Mouse (Mus musculus): Measurements from ENCODE around the gene Sprtn.
A peak's percentile ranks its signal among the peaks of the same experiment; 100 is the strongest.

Gene Sprtn

GRCm38 (mm10) chr8:124947865-124948732, 50.4 kb downstream of the Sprtn start:
- no peak for DNase-seq (ENCODE audit: low spot score)

DNA sequence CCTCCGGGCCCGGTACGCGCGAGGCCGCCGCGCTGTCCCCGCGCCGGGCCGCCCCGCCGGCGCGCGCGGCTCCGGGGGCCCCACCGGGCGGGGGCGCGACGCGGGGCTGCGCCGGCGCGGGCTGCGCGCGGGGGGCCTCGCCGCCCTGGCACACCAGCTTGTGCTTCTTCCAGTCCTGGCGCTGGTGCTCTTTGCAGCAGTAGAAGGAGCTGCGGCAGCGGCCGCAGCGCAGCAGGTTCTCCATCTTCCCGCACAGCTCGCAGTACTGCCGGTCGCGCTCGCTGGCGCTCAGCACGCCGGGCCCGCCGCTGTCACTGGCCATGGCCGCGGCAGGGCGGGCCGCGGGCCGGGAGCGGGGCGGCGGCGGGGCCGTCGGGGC, 51.0 kb downstream of the Sprtn start:
- DNase-seq (ENCODE audit: low spot score) = no peak

DNA sequence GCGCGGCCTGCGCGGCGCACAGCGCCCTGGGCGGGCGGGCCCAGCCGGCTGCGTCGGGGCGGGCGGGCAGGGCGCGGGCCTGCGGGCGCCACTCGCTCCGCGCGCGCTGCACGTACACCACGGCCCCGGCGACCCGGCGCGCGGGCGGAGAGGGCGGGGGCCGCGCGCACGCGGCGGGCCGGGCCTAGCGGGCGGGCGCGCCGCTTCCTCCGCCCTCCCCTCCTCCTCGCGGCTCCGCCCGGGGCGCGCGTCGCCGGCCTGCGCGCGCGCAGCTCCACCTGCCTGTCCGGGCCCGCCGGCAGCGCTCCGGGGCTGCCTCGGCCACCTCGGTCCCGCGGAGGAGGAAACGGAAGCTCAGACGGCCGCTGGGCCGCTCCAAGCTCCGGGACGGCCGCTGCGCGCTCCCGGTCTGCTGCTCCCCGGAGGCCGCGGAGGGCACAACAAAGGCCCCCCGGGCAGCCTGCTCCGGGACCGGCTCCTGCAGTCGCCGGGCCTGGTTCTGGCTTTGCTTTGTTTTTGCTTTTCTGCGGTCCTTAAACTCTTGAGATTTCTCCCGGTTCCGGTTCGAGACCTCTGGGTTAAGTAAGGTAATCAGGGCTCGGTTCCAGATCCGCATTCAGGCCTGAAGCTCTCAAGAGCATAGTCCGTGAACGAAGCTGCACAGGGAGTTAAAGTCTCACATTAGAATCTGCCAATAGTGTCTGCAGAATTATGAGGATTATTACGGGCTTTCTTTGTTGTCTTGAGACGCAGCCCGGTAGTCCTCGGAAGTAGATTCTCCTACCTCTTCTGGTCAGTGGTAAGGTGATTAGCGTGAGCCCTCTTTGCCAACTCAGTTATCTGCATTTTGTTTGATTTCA, 51.8 kb downstream of the Sprtn start, which contains the start of gene Egln1:
TSS of gene Egln1 (minus strand) at position 116 of the 860 bp plus-strand sequence.
- DNase-seq (ENCODE audit: low spot score) = peak; percentile 83

DNA sequence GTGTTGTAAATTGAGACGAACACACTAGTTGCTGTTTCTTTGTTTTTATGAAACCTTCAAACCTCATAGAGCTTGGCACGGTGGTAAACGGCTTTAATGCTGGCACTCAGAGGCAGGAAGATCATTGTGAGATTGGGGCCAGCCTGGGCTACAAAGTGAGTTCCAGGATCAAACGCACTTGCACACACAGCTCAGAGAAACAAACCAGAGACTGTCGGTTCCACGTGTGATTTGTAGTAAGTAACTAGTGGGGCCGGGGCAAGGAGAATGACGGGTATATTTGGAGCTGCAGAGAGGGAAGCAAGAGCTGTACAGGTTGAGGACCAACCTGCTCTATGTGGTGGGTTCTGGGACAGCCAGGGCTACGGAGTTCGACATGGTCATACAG, 52.4 kb downstream of the Sprtn start:
- no peak for DNase-seq (ENCODE audit: low spot score)

DNA sequence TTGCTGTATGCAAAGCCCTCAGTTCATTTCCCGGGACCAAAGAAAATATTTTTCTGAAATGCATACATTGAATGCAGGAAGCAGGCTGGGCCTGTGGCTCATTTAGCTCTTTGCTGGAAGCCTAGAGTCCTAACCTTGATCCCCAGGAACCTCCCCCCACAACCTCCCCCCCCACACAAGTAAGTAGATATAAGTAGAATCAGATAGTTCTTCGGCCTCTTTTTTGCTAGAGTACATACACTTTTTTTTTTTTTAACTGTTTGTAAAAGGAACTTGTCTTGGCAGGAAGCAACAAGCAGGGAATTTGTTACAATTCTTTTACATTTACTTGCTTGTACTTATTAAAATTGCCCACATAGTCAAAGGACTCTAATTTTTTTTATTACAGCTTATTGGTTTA, 53.2 kb downstream of the Sprtn start:
- DNase-seq (ENCODE audit: low spot score) = no peak

DNA sequence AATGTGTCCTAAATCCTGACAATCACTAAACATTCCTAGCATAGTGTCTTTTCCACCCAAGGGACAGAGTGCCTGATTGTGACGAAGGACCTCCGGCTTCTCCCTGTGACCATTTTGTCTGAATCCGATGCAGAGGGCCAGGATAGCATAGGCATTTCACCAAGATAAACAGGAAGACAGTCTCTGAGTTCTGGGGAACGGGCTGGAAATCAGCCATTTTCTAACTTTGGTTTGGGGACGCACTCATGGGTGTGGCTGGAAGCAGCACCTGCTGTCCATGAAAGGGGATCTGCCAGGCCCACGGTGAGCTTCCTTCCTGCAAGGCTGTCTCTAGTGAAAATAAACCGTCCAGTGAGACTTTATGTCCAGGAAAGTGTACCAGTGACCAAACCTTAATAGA, 55.5 kb downstream of the Sprtn start:
- no peak for DNase-seq (ENCODE audit: low spot score)

DNA sequence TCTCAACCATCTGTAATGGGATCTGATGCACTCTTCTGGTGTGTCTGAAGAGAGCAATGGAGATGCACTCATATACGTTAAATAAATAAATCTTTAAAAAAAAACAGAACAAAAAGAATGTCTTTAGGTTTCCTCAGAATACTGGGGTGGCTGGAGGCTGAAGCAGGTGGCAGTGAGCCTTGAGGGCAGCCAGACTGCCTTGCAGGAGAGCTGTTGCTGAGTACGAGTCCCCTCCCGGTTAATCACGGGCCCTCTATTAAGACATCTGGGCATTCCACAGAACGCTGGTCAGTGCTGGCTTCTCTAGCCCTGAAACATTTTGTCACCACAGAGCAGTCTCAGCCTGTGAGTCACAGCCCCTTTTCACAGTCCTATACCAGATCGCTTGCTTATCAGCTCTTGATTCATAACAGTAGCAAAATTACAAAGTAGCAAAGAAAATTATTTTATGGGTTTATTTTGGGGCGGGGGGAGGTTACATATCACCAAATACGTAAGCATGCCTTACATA, 56.9 kb downstream of the Sprtn start:
- DNase-seq (ENCODE audit: low spot score) = no peak

Measured in lung, postnatal 25 days (tissue).